Mouse (Mus musculus) monocyte, adult 5-6 weeks (primary cell): ENCODE results near the gene Atp8b5. TPM values are rescaled to one million over a fixed set of nuclear protein-coding genes. Genes with fewer than 3 reads are reported as not detected.

Experiments
- ATAC-seq: fragments of 153-309, 156-312 bp; replicated peaks from 2 replicates; pipeline ENCODE4 v1.8.0; 2017; ENCODE audit warnings: mild to moderate bottlenecking; ENCODE audit not compliant: low TSS enrichment, insufficient number of reproducible peaks, severe bottlenecking, poor library complexity, low FRiP score
- total RNA-seq: library from RNA; stranded (forward); fragments of 200-1000, 200-491, 200-594 nt; gene quantifications from 3 replicates; pipeline ENCODE4 v1.2.3, GENCODE M21; 2017

Atp8b5 gene
- total RNA-seq, 1 experiment from 2014 or later = 0.95 TPM

DNA sequence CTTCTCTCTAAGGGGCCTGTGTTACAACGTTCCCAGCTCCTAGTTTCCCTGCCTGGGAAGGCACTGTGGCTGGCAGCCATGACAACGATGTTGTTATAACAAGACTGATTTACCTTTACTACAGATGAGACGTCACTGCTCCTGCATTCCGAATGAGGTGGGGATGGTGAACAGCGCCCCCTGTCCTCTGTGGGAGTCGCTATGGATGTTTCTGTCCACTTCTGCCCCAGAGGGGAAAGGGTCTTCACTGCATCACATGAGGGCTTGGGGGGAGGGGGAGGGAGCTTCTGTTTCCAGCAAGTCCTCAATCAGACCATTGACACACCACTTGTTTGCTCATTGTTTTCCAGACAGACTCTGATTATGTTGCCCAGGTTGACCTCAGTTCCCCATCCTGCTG, 27.0 kb downstream of the Atp8b5 start:
- no peak for ATAC-seq

GRCm38 (mm10) chr4:43309696-43310338, 42.9 kb downstream of the Atp8b5 start:
- ATAC-seq = no peak

DNA sequence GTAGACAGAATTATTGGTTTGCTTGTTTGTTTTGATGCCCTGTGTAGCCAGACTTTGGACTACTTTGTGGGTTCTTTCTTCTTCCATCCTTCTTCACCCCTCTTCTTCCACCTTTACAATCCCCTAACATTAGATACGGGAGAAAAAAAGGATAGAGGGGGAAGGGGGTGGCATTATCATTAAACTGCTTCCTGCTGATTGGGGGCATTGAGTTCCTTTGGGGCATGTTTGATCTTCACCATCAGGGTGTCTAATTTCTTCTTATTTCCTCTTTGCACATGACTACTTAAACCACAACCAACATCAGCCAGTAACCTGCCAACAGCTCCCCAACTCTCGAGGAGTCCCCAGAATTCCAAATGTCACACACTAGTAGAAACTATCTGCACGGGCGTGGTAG, 54.6 kb downstream of the Atp8b5 start:
- no peak for ATAC-seq

- no peak for ATAC-seq
These were observed 55.4 kb downstream of the Atp8b5 start for GRCm38 (mm10) chr4:43322336-43322735.

DNA sequence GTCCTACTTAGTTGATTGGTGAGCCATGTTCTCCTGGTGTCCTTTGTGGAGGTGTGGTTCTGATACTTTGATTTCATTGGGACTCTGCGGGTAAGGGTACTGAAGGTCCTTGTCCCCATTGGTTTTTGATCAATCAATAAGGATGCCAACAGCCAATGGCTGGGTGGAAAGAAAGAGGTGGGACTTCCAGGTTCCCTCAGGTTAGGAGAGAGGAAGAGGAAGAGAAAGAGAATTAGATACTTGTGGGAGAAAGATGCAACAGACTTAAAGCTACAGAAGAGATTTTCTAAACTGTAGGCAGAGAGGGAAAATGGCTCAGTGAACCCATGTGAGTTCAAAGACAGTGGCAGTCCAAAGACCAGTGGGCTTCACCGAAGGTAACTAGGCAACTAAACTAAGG, 60.2 kb downstream of the Atp8b5 start:
- no peak for ATAC-seq

DNA sequence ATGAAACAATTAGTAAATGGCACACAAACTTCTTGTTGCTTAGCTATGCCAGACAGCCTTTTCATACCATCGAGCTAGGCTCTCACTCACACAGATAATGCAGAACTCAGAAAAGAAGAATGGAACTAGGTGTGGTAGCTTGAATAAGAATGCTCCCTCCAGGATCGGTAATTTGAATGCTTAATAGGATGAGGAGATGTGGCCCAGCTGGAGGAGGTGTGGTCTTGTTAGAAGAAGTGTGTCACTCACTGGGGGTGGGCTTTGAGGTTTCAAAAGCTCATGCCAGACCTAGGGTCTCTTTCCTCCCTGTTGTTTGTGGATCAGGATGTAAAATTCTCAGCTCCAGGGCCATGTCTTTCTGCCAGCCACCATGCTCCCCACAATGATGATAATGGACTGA, 67.8 kb downstream of the Atp8b5 start:
- no peak for ATAC-seq

GRCm38 (mm10) chr4:43336176-43336575, 69.2 kb downstream of the Atp8b5 start:
- ATAC-seq = no peak

DNA sequence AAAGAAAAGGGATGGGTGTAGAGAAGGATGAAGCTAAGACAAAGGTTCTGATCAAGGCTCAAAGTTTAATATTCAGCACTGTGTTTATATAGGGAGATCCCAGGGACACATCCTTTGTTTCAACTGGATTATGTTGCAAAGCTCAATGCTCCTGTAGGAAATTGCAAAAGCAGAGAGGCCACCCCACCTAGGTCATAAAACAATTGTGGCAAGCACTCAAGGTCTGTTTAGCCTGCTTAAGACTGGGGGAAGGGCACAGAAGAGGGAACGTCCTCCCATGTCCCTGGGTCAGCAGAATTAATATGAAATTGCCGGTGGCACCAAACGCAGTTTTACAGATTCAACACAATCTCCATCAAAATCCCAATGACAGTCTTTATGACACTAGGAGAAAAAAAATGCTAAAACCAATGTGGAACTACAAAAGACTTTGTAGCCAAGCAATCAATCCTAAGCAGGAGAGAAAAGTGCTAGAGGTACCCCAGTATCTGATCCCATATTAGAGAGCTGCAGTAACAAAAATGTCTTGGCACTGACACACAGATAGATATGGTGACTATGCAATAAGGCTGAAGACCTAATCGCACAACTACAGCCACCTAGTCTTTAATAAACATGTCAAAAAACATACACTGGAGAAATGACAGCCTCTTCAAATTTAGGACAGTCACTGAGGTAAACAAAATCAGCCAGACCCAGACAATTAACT, 73.3 kb downstream of the Atp8b5 start:
- ATAC-seq = no peak

- ATAC-seq = no peak
These were observed 74.4 kb downstream of the Atp8b5 start for GRCm38 (mm10) chr4:43341276-43341891.

DNA sequence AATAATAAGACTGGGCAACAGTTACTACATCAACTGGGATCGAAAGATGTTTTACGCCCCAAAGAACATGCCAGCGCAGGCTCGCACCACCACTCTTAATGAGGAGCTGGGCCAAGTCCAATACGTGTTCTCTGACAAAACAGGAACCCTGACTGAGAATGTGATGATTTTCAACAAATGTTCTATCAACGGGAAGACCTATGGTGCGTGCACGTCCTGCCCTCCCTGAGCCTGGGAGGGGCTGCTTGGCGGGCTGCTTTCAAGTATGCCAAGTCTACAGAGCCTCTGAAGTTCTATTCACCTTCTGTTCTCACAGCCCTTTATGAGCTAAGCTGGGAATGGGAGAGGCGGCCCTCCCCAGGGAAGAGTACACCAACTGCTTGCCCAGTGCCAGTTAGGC, 75.5 kb downstream of the Atp8b5 start:
- no peak for ATAC-seq

- no peak for ATAC-seq
These were observed 78.0 kb downstream of the Atp8b5 start for GRCm38 (mm10) chr4:43344932-43345331.

DNA sequence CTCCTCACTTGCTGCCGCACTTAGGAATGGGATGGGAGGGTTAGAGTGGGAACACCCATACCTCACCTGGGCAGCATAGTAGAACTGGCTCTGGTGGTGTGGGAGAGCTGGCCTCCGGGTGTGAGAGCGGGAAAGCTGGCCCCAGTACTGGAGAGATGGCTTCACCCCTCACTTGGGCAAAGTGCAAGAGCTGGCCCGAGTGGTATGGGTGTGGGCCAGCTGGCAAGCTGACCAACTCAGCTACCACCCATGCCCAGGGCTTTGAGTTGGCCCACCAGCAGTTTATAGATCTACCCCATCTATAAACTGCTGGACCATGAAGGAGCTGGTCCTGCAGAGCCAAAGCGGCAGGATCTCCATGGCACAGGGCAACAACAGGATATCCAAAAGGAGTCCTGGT, 82.2 kb downstream of the Atp8b5 start:
- ATAC-seq = no peak

- ATAC-seq = peak; percentile 35; the same call in 1 of the 2 replicates
These were observed 83.1 kb downstream of the Atp8b5 start for GRCm38 (mm10) chr4:43350038-43350560.

- ATAC-seq = no peak
These were observed 86.7 kb downstream of the Atp8b5 start for GRCm38 (mm10) chr4:43353662-43354061.

DNA sequence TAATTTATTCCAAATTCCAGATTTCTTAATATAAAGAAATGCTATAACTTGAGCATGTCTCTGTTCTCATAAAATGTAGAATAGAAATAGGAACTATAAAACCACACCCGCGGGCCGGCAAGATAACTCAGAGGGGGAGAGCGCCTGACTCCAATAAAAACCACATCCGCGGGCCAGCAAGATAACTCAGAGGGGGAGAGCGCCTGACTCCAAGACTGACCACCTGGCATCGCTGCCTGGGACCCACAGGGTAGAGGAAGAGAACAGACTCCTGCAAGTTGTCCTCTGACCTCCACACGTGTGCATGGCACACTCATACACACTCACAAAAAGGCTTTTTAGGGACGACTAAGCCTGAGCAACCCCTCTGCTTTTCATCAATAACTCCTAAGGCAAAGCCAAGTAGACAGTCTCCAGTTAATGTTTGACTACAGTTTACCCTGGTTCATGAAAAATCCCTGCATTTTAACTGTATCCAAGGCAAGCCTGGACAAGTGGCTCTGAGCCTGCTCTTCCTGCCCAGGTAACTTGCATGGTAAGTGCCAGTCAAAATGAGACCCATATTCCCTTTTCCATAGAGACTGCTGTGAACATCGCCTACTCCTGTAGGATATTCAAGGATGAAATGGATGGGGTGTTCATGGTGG, 98.1 kb downstream of the Atp8b5 start:
- no peak for ATAC-seq

- ATAC-seq = no peak
These were observed 100.3 kb downstream of the Atp8b5 start for GRCm38 (mm10) chr4:43367295-43367694.

- no peak for ATAC-seq
These were observed 100.8 kb downstream of the Atp8b5 start for GRCm38 (mm10) chr4:43367787-43368186.

- no peak for ATAC-seq
These were observed 104.4 kb downstream of the Atp8b5 start for GRCm38 (mm10) chr4:43371406-43371805.

GRCm38 (mm10) chr4:43372155-43372554, 105.2 kb downstream of the Atp8b5 start:
- no peak for ATAC-seq
